Comparison of ENCODE assay signal across 8 mouse cellular contexts in the genomic region with DNA sequence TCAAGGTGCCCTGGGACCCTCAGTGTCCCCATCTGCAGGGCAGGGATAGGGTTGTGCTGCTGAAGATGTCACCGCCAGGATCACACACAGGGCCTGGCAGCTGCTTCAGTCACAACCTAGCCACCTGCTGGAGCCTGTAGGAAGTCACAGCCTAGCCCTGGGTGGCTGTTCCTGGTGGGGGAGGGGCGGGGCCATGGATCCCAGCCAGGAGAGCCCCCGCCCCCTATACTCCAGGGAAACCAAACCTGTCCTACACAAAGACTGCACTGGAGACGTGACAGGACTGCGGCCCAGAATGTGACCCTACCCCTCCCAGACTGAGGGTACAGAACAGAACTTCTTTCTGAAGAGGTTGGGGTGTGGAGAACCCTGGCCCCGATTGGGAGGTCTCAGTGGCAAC. TPM values are rescaled to one million over a fixed set of nuclear protein-coding genes. Genes with fewer than 3 reads are reported as not detected.
DNase-seq lines count a peak whose midpoint lies in the region; ATAC-seq lines count a peak whose summit lies in the region.
"Had no signal": no experiment of that assay in that cellular context is flagged by ENCODE, and none has a peak within 500 bp of the region (broad histone marks: within the 10 kb centered on the region; RNA-seq: fewer than 3 reads in every experiment).

No protein-coding gene starts in this region.

- H3K9me3 ChIP-seq in heart, embryonic 14.5 days (ENCODE audit: control insufficient read depth, low read length): no peaks in the 10 kb centered on the region
- no peaks in the 10 kb centered on the region for H3K9me3 ChIP-seq in limb, embryonic 10.5 days (replicated peaks)
- H3K9me3 ChIP-seq: midbrain, embryonic 12.5 days had no signal

- peak; percentile 59 for DNase-seq in urinary bladder, postnatal 25 days (ENCODE audit: low spot score)
- DNase-seq in urinary bladder, postnatal 36 days (ENCODE audit: low spot score in 2 of 2): no peak
- no peak for DNase-seq in limb, embryonic 10.5 days (ENCODE audit: low spot score)
- DNase-seq in retina, postnatal 1 day: peak; percentile 68
- DNase-seq in spleen, postnatal 36 days (ENCODE audit: low spot score in 2 of 2): no peak
- DNase-seq in left cerebral cortex, postnatal 4 days: no peak

- intact Hi-C loops in left cerebral cortex, postnatal 4 days (cut with DNase I): no loop called here

- peak; percentile 7; the same call in 1 of the 2 replicates for ATAC-seq in heart, embryonic 14.5 days (ENCODE audit: insufficient number of reproducible peaks, insufficient read depth, low FRiP score, low read depth)

- H3K27me3 ChIP-seq in heart, embryonic 14.5 days (ENCODE audit: control insufficient read depth, insufficient read depth, low read length): no peaks in the 10 kb centered on the region; the same call in 1 of the 2 replicates
- peaks cover 45% of the 10 kb centered on the region for H3K27me3 ChIP-seq in limb, embryonic 10.5 days (ENCODE audit: low read depth, poor library complexity, severe bottlenecking)

- 0 out of 2 replicates have a peak overlapping the region, but pooled peaks have one; percentile 13 for H3K9ac ChIP-seq in heart, embryonic 14.5 days (ENCODE audit: low read length)
- H3K9ac ChIP-seq: midbrain, embryonic 12.5 days had no signal

- no peak overlapping the region for H3K4me3 ChIP-seq in heart, embryonic 14.5 days (ENCODE audit: control insufficient read depth in 1 of 2, insufficient read depth in 1 of 2, low read depth in 1 of 2, low read length in 2 of 2)
- H3K4me3 ChIP-seq in limb, embryonic 10.5 days: no peak overlapping the region
- H3K4me3 ChIP-seq: midbrain, embryonic 12.5 days had no signal

- 0 out of 4 replicates have a peak overlapping the region, but pooled peaks of 1 of the 2 experiments have one; percentile 25 for H3K27ac ChIP-seq in heart, embryonic 14.5 days (replicated peaks in 1 of 2; ENCODE audit: control insufficient read depth in 1 of 2, insufficient read depth in 1 of 2, low read depth in 2 of 2, low read length in 2 of 2)
- 0 out of 2 replicates have a peak overlapping the region, but pooled peaks have one; percentile 14 for H3K27ac ChIP-seq in limb, embryonic 10.5 days
- H3K27ac ChIP-seq: midbrain, embryonic 12.5 days had no signal

- H3K4me1 ChIP-seq in heart, embryonic 14.5 days (ENCODE audit: control insufficient read depth in 2 of 2, insufficient read depth in 2 of 2, low read length in 2 of 2): peaks cover 32 to 50% of the 10 kb centered on the region in 2 experiments
- peaks cover 74% of the 10 kb centered on the region for H3K4me1 ChIP-seq in limb, embryonic 10.5 days

- H3K36me3 ChIP-seq in heart, embryonic 14.5 days (ENCODE audit: control insufficient read depth, insufficient read depth, low read length): peaks cover 8% of the 10 kb centered on the region; the same call in 1 of the 2 replicates
- no peaks in the 10 kb centered on the region for H3K36me3 ChIP-seq in limb, embryonic 10.5 days
- H3K36me3 ChIP-seq: midbrain, embryonic 12.5 days had no signal

- WGBS in heart, embryonic 14.5 days: 13% methylated on average over 6 of the region's 6 CpGs
- WGBS in limb, embryonic 10.5 days: 16% methylated on average over 6 of the region's 6 CpGs

- H3K4me2 ChIP-seq in heart, embryonic 14.5 days (ENCODE audit: low read length): 0 out of 2 replicates have a peak overlapping the region, but pooled peaks have one; percentile 12
- H3K4me2 ChIP-seq: midbrain, embryonic 12.5 days had no signal

RNA-seq across cellular contexts. Expression of gene Lama5, which starts 3.4 kb away (rescaled TPM):
- 30.5 and 32.7 TPM in 2 replicates for polyA plus RNA-seq in heart, embryonic 14.5 days (2014; fragmentation: Nextera tagmentation; extraction: Ambion mirVana)
- 18.1 and 18.2 TPM in 2 replicates for polyA plus RNA-seq in limb, embryonic 10.5 days (2016; fragmentation: Nextera tagmentation; extraction: Ambion mirVana)
- 1 to 10 TPM; 6.3 to 6.5 TPM for total RNA-seq in left cerebral cortex, postnatal 4 days (2021)

RNA-seq across cellular contexts. Expression of gene Rps21, which starts 34.9 kb away (rescaled TPM):
- 386 and 447 TPM in 2 replicates for polyA plus RNA-seq in heart, embryonic 14.5 days (2014; fragmentation: Nextera tagmentation; extraction: Ambion mirVana)
- polyA plus RNA-seq in limb, embryonic 10.5 days (2016; fragmentation: Nextera tagmentation; extraction: Ambion mirVana): 530 and 637 TPM in 2 replicates
- 100 to 1,000 TPM; 616 to 687 TPM for total RNA-seq in left cerebral cortex, postnatal 4 days (2021)

RNA-seq across cellular contexts. Expression of gene Adrm1, which starts 51.0 kb away (rescaled TPM):
- polyA plus RNA-seq in heart, embryonic 14.5 days (2014; fragmentation: Nextera tagmentation; extraction: Ambion mirVana): 102 and 109 TPM in 2 replicates
- polyA plus RNA-seq in limb, embryonic 10.5 days (2016; fragmentation: Nextera tagmentation; extraction: Ambion mirVana): 264 and 295 TPM in 2 replicates
- 100 to 1,000 TPM; 117 to 118 TPM for total RNA-seq in left cerebral cortex, postnatal 4 days (2021)

RNA-seq across cellular contexts. Expression of gene Cables2, which starts 51.0 kb away (rescaled TPM):
- polyA plus RNA-seq in heart, embryonic 14.5 days (2014; fragmentation: Nextera tagmentation; extraction: Ambion mirVana): 15.1 and 16.1 TPM in 2 replicates
- polyA plus RNA-seq in limb, embryonic 10.5 days (2016; fragmentation: Nextera tagmentation; extraction: Ambion mirVana): 14.6 and 16.4 TPM in 2 replicates
- 10 to 100 TPM; 47.2 to 48.6 TPM for total RNA-seq in left cerebral cortex, postnatal 4 days (2021)

Comparison
In these comparisons a context has a peak if more than half of its experiments do, and no peak if none do; other contexts are left out.
1. DNase-seq: peak in urinary bladder, postnatal 25 days (single experiment) and retina, postnatal 1 day (single experiment); none in urinary bladder, postnatal 36 days (0 of 2), limb, embryonic 10.5 days (single experiment), spleen, postnatal 36 days (0 of 2) and left cerebral cortex, postnatal 4 days (single experiment).